ENCODE assay signal across 20 mouse cellular contexts in genomic region chr3:58833442-58834160, GRCm38 (mm10). TPM values are rescaled to one million over a fixed set of nuclear protein-coding genes. Genes with fewer than 3 reads are reported as not detected.
DNase-seq lines count a peak whose midpoint lies in the region; ATAC-seq lines count a peak whose summit lies in the region.
"Had no signal": no experiment of that assay in that cellular context is flagged by ENCODE, and none has a peak within 500 bp of the region (broad histone marks: within the 10 kb centered on the region; RNA-seq: fewer than 3 reads in every experiment).

No protein-coding gene starts in this region.

- WGBS in hindbrain, embryonic 16.5 days = 80% methylated on average over 5 of the region's 5 CpGs
- WGBS in hindbrain, embryonic 11.5 days = 89% methylated on average over 5 of the region's 5 CpGs
- 81% methylated on average over 5 of the region's 5 CpGs for WGBS in neural tube, embryonic 15.5 days

- H3K9ac ChIP-seq in hindbrain, embryonic 16.5 days (ENCODE audit: low read depth, low read length) = no peak overlapping the region
- H3K9ac ChIP-seq in hindbrain, embryonic 11.5 days (ENCODE audit: low read depth, low read length) = no peak overlapping the region
- H3K9ac ChIP-seq in neural tube, embryonic 15.5 days (replicated peaks) = no peak overlapping the region
- H3K9ac ChIP-seq: heart, embryonic 13.5 days had no signal

- no peaks in the 10 kb centered on the region for H3K9me3 ChIP-seq in hindbrain, embryonic 16.5 days (ENCODE audit: control insufficient read depth, low read length)
- no peaks in the 10 kb centered on the region for H3K9me3 ChIP-seq in hindbrain, embryonic 11.5 days (ENCODE audit: control insufficient read depth, low read length)
- no peaks in the 10 kb centered on the region for H3K9me3 ChIP-seq in neural tube, embryonic 15.5 days (replicated peaks)
- H3K9me3 ChIP-seq: heart, embryonic 13.5 days had no signal

- H3K4me1 ChIP-seq in hindbrain, embryonic 16.5 days (ENCODE audit: control insufficient read depth, insufficient read depth, low read depth, low read length) = no peaks in the 10 kb centered on the region
- H3K4me1 ChIP-seq in hindbrain, embryonic 11.5 days (replicated peaks; ENCODE audit: control insufficient read depth, insufficient read depth, low read length) = no peaks in the 10 kb centered on the region
- no peaks in the 10 kb centered on the region for H3K4me1 ChIP-seq in neural tube, embryonic 15.5 days
- H3K4me1 ChIP-seq: heart, embryonic 13.5 days had no signal

- no peaks in the 10 kb centered on the region for H3K27me3 ChIP-seq in hindbrain, embryonic 16.5 days (replicated peaks; ENCODE audit: control insufficient read depth, insufficient read depth, low read length)
- H3K27me3 ChIP-seq in hindbrain, embryonic 11.5 days (ENCODE audit: control insufficient read depth, insufficient read depth, low read length) = peaks cover 2% of the 10 kb centered on the region; the same call in 1 of the 2 replicates
- H3K27me3 ChIP-seq in neural tube, embryonic 15.5 days (replicated peaks) = no peaks in the 10 kb centered on the region; the same call in 1 of the 2 replicates
- H3K27me3 ChIP-seq: heart, embryonic 13.5 days; Patski had no signal

- no peak overlapping the region for H3K27ac ChIP-seq in hindbrain, embryonic 16.5 days (ENCODE audit: low read depth, low read length)
- no peak overlapping the region for H3K27ac ChIP-seq in hindbrain, embryonic 11.5 days (ENCODE audit: low read depth, low read length)
- no peak overlapping the region for H3K27ac ChIP-seq in neural tube, embryonic 15.5 days (replicated peaks)
- H3K27ac ChIP-seq: heart, embryonic 13.5 days had no signal

- peak; percentile 76 for ATAC-seq in hindbrain, embryonic 16.5 days
- ATAC-seq in hindbrain, embryonic 11.5 days (ENCODE audit: low FRiP score) = no peak
- ATAC-seq in neural tube, embryonic 15.5 days (ENCODE audit: low FRiP score) = peak; percentile 55; the same call in 1 of the 2 replicates
- ATAC-seq: activated CD4-positive, CD25-positive, alpha-beta regulatory T cell, adult 4 months; inflammation-experienced regulatory T-cells, adult 6 months had no signal

- H3K4me3 ChIP-seq in hindbrain, embryonic 16.5 days (ENCODE audit: low read length) = no peak overlapping the region
- H3K4me3 ChIP-seq in hindbrain, embryonic 11.5 days (ENCODE audit: low read depth, low read length) = no peak overlapping the region
- H3K4me3 ChIP-seq in neural tube, embryonic 15.5 days (replicated peaks) = no peak overlapping the region
- H3K4me3 ChIP-seq: heart, embryonic 13.5 days had no signal

- H3K36me3 ChIP-seq in hindbrain, embryonic 16.5 days (ENCODE audit: control insufficient read depth, insufficient read depth, low read length) = no peaks in the 10 kb centered on the region
- H3K36me3 ChIP-seq in hindbrain, embryonic 11.5 days (ENCODE audit: control insufficient read depth, insufficient read depth, low read length) = no peaks in the 10 kb centered on the region
- H3K36me3 ChIP-seq in neural tube, embryonic 15.5 days = no peaks in the 10 kb centered on the region
- H3K36me3 ChIP-seq: heart, embryonic 13.5 days had no signal

- H3K4me2 ChIP-seq in hindbrain, embryonic 16.5 days (ENCODE audit: low read length) = no peak overlapping the region
- no peak overlapping the region for H3K4me2 ChIP-seq in hindbrain, embryonic 11.5 days (replicated peaks; ENCODE audit: low read depth, low read length)
- no peak overlapping the region for H3K4me2 ChIP-seq in neural tube, embryonic 15.5 days
- H3K4me2 ChIP-seq: heart, embryonic 13.5 days had no signal

- no peak for DNase-seq in hindbrain, embryonic 11.5 days (ENCODE audit: low spot score)
- DNase-seq in neural tube, embryonic 10.5 days (ENCODE audit: extremely low spot score, low spot score) = no peak
- peak; percentile 70 for DNase-seq in cerebellum, adult 9-11 months
- DNase-seq in adrenal gland, adult 18-20 months (ENCODE audit: low spot score in 2 of 2) = no peak
- DNase-seq in thymus, adult 18-20 months = no peak
- DNase-seq: adrenal gland, postnatal 25 days; gastrocnemius, postnatal 36 days; heart, postnatal 4 days; lung, postnatal 14 days; thymus, postnatal 36 days had no signal

RNA-seq across cellular contexts. Expression of gene Mindy4b-ps, which starts 11.5 kb away (rescaled TPM):
- 0.12 and 0.21 TPM in 2 replicates for polyA plus RNA-seq in hindbrain, embryonic 16.5 days (2015; fragmentation: Nextera tagmentation; extraction: Ambion mirVana)
- not detected in 2 replicates for polyA plus RNA-seq in hindbrain, embryonic 11.5 days (2014; fragmentation: Nextera tagmentation; extraction: Ambion mirVana)
- 0.17 and 0.26 TPM in 2 replicates for polyA plus RNA-seq in neural tube, embryonic 15.5 days (2015; fragmentation: Nextera tagmentation; extraction: Ambion mirVana)
- not detected for total RNA-seq in adrenal gland, adult 18-20 months (2021)
- total RNA-seq: adrenal gland, postnatal 25 days; gastrocnemius, postnatal 36 days; neutrophil, adult 5-6 weeks had no signal
- polyA plus RNA-seq: activated CD4-positive, CD25-positive, alpha-beta regulatory T cell, adult 4 months; inflammation-experienced regulatory T-cells, adult 6 months; kidney, embryonic 14.5 days; large intestine, adult 2 months; liver, embryonic 16.5 days; Patski had no signal

RNA-seq across cellular contexts. Expression of gene Clrn1, which starts 51.5 kb away (rescaled TPM):
- 2.6 and 4.0 TPM in 2 replicates for polyA plus RNA-seq in hindbrain, embryonic 16.5 days (2015; fragmentation: Nextera tagmentation; extraction: Ambion mirVana)
- 1.9 and 2.3 TPM in 2 replicates for polyA plus RNA-seq in hindbrain, embryonic 11.5 days (2014; fragmentation: Nextera tagmentation; extraction: Ambion mirVana)
- polyA plus RNA-seq in neural tube, embryonic 15.5 days (2015; fragmentation: Nextera tagmentation; extraction: Ambion mirVana) = 1.2 and 2.6 TPM in 2 replicates
- total RNA-seq in adrenal gland, adult 18-20 months (2021) = not detected
- total RNA-seq: adrenal gland, postnatal 25 days; gastrocnemius, postnatal 36 days; heart, postnatal 4 days had no signal
- polyA plus RNA-seq: activated CD4-positive, CD25-positive, alpha-beta regulatory T cell, adult 4 months; inflammation-experienced regulatory T-cells, adult 6 months; large intestine, adult 2 months; liver, embryonic 16.5 days; Patski had no signal
